Mouse (Mus musculus): Measurements from ENCODE around the gene Nhp2. TPM values are rescaled to one million over a fixed set of nuclear protein-coding genes. Genes with fewer than 3 reads are reported as not detected.

Gene Nhp2
- polyA plus RNA-seq, 1 experiment = 34.3 TPM

DNA sequence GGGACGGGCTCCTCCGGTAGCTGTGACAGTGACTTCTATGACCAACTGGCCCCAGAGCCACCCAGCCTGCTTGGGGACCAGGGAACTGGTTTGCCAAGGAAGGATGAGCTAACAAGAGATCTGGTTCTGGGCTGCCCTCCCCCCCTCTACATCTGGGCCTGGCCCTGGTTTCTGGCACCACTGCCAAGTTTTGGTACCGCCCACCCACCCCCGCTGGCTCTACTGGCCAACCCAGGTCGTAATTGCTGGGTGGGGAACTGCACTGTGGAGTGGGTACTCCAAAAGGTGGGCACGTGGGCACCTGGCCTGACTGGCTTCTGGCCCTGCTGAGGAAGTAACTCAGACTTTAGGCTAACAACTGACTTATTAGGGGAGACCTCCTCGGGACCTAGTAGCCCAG lies 21.2 kb downstream of the Nhp2 start:
- H3K4me1 ChIP-seq (ENCODE audit: control insufficient read depth, insufficient read depth, insufficient read length) = peaks cover 29% of the 10 kb centered on the region
- DNase-seq (ENCODE audit: low read depth in 1 of 2, low spot score in 2 of 2) = no peak
- 77% methylated on average over 7 of the region's 7 CpGs for WGBS
- H3K27ac ChIP-seq (ENCODE audit: insufficient read depth, low read length) = no peak overlapping the region
- H3K4me3 ChIP-seq (ENCODE audit: extremely low read depth, insufficient read depth, insufficient read length) = no peak overlapping the region
- TF ChIP-seq CTCF (IDR thresholded peaks at IDR 0.05; ENCODE audit: extremely low read depth, insufficient read depth, insufficient read length, insufficient replicate concordance) (no peak), POLR2A (IDR thresholded peaks at IDR 0.05; ENCODE audit: low read depth, low read length) (no peak)
- no peaks in the 10 kb centered on the region for H3K27me3 ChIP-seq (ENCODE audit: control insufficient read depth, insufficient read depth, low read length)
- peaks cover 6% of the 10 kb centered on the region for H3K36me3 ChIP-seq (ENCODE audit: control insufficient read depth, insufficient read depth, low read length)

DNA sequence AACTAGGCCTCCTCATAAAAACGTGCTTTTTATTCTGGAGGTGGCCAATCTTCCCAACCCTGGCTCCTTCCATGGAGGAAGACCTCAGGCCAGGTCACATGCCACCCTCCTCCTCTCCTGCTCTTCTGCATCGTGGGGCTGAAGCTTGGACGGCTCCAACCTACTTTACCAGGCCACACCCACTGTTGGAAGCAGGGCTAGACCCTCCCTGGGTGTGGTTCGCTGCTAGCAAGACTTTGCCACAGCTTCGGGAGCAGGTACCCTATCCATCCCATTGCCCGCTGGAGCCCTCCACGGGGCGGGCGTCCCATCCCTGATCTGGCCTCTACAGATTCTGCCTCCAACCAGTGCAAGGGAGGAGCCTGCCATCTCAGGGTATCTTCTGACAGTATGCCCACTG lies 23.7 kb downstream of the Nhp2 start:
- H3K4me1 ChIP-seq (ENCODE audit: control insufficient read depth, insufficient read depth, insufficient read length) = peaks cover 39% of the 10 kb centered on the region
- 70% methylated on average over 9 of the region's 9 CpGs for WGBS
- no peaks in the 10 kb centered on the region for H3K27me3 ChIP-seq (ENCODE audit: control insufficient read depth, insufficient read depth, low read length)
- H3K4me3 ChIP-seq (ENCODE audit: extremely low read depth, insufficient read depth, insufficient read length) = no peak overlapping the region
- DNase-seq (ENCODE audit: low read depth in 1 of 2, low spot score in 2 of 2) = no peak
- H3K36me3 ChIP-seq (ENCODE audit: control insufficient read depth, insufficient read depth, low read length) = peaks cover 6% of the 10 kb centered on the region
- no peak for TF ChIP-seq CTCF (IDR thresholded peaks at IDR 0.05; ENCODE audit: extremely low read depth, insufficient read depth, insufficient read length, insufficient replicate concordance)
- no peak overlapping the region for H3K27ac ChIP-seq (ENCODE audit: insufficient read depth, low read length)

- H3K27me3 ChIP-seq (ENCODE audit: control insufficient read depth, insufficient read depth, low read length) = no peaks in the 10 kb centered on the region
- H3K36me3 ChIP-seq (ENCODE audit: control insufficient read depth, insufficient read depth, low read length) = peaks cover 6% of the 10 kb centered on the region
- WGBS = 18% methylated on average over 15 of the region's 15 CpGs
- peaks cover 43% of the 10 kb centered on the region for H3K4me1 ChIP-seq (ENCODE audit: control insufficient read depth, insufficient read depth, insufficient read length)
- peak overlapping the region; percentile 40; the same call in 1 of the 2 replicates for H3K4me3 ChIP-seq (ENCODE audit: extremely low read depth, insufficient read depth, insufficient read length)
- peak in 1 of 2 experiments; percentile 33 for DNase-seq (ENCODE audit: low read depth in 1 of 2, low spot score in 2 of 2)
- H3K27ac ChIP-seq (ENCODE audit: insufficient read depth, low read length) = peak overlapping the region; percentile 91
- TF ChIP-seq CTCF (IDR thresholded peaks at IDR 0.05; ENCODE audit: extremely low read depth, insufficient read depth, insufficient read length, insufficient replicate concordance) (no peak), POLR2A (IDR thresholded peaks at IDR 0.05; ENCODE audit: low read depth, low read length) (no peak)
Measured at GRCm38 (mm10) chr11:51643761-51644160, 24.2 kb downstream of the Nhp2 start.

GRCm38 (mm10) chr11:51644217-51644616 lies 24.7 kb downstream of the Nhp2 start:
- Histone ChIP-seq H3K36me3 (ENCODE audit: control insufficient read depth, insufficient read depth, low read length) (peaks cover 6% of the 10 kb centered on the region), H3K4me1 (ENCODE audit: control insufficient read depth, insufficient read depth, insufficient read length) (peaks cover 47% of the 10 kb centered on the region), H3K4me3 (ENCODE audit: extremely low read depth, insufficient read depth, insufficient read length) (peak overlapping the region; percentile 40; the same call in 1 of the 2 replicates), H3K27ac (ENCODE audit: insufficient read depth, low read length) (peak overlapping the region; percentile 91), H3K27me3 (ENCODE audit: control insufficient read depth, insufficient read depth, low read length) (no peaks in the 10 kb centered on the region)
- peak; percentile 76 to 82 for DNase-seq (ENCODE audit: low read depth in 1 of 2, low spot score in 2 of 2)
- no peak for TF ChIP-seq CTCF (IDR thresholded peaks at IDR 0.05; ENCODE audit: extremely low read depth, insufficient read depth, insufficient read length, insufficient replicate concordance)
- TF ChIP-seq POLR2A (IDR thresholded peaks at IDR 0.05; ENCODE audit: low read depth, low read length) = no peak
- WGBS = 10% methylated on average over 16 of the region's 16 CpGs

GRCm38 (mm10) chr11:51645293-51645692 lies 25.8 kb downstream of the Nhp2 start:
- DNase-seq (ENCODE audit: low read depth in 1 of 2, low spot score in 2 of 2) = no peak
- H3K4me1 ChIP-seq (ENCODE audit: control insufficient read depth, insufficient read depth, insufficient read length) = peaks cover 51% of the 10 kb centered on the region
- H3K27ac ChIP-seq (ENCODE audit: insufficient read depth, low read length) = 0 out of 2 replicates have a peak overlapping the region, but pooled peaks have one; percentile 87
- 87% methylated on average over 13 of the region's 13 CpGs for WGBS
- H3K4me3 ChIP-seq (ENCODE audit: extremely low read depth, insufficient read depth, insufficient read length) = no peak overlapping the region
- no peaks in the 10 kb centered on the region for H3K27me3 ChIP-seq (ENCODE audit: control insufficient read depth, insufficient read depth, low read length)
- TF ChIP-seq CTCF (IDR thresholded peaks at IDR 0.05; ENCODE audit: extremely low read depth, insufficient read depth, insufficient read length, insufficient replicate concordance) (no peak), POLR2A (IDR thresholded peaks at IDR 0.05; ENCODE audit: low read depth, low read length) (no peak)
- peaks cover 6% of the 10 kb centered on the region for H3K36me3 ChIP-seq (ENCODE audit: control insufficient read depth, insufficient read depth, low read length)

DNA sequence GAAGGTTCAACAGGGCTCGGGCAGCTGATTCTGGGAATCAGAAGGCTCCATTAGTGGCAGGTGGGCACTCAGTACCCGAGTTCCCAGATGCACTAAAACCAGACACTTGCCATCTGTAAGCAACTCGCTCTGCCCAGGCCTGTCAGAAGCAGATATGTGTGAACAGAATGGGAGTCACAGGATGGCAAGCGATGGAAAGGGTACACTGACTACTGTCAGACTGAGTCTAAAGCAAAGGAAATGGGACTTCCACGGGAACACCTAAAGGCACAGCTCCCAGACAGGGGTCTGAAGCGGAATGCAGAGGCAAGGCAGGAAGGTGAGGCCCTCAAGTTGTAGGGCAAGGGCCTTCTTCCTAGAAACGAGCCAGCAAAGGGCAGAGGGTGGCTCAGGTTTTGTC lies 26.7 kb downstream of the Nhp2 start:
- Histone ChIP-seq H3K27ac (ENCODE audit: insufficient read depth, low read length) (peak overlapping the region; percentile 67), H3K27me3 (ENCODE audit: control insufficient read depth, insufficient read depth, low read length) (no peaks in the 10 kb centered on the region), H3K36me3 (ENCODE audit: control insufficient read depth, insufficient read depth, low read length) (peaks cover 6% of the 10 kb centered on the region), H3K4me3 (ENCODE audit: extremely low read depth, insufficient read depth, insufficient read length) (no peak overlapping the region), H3K4me1 (ENCODE audit: control insufficient read depth, insufficient read depth, insufficient read length) (peaks cover 51% of the 10 kb centered on the region)
- 72% methylated on average over 7 of the region's 7 CpGs for WGBS
- TF ChIP-seq CTCF (IDR thresholded peaks at IDR 0.05; ENCODE audit: extremely low read depth, insufficient read depth, insufficient read length, insufficient replicate concordance) (no peak), POLR2A (IDR thresholded peaks at IDR 0.05; ENCODE audit: low read depth, low read length) (no peak)
- DNase-seq (ENCODE audit: low read depth in 1 of 2, low spot score in 2 of 2) = no peak

DNA sequence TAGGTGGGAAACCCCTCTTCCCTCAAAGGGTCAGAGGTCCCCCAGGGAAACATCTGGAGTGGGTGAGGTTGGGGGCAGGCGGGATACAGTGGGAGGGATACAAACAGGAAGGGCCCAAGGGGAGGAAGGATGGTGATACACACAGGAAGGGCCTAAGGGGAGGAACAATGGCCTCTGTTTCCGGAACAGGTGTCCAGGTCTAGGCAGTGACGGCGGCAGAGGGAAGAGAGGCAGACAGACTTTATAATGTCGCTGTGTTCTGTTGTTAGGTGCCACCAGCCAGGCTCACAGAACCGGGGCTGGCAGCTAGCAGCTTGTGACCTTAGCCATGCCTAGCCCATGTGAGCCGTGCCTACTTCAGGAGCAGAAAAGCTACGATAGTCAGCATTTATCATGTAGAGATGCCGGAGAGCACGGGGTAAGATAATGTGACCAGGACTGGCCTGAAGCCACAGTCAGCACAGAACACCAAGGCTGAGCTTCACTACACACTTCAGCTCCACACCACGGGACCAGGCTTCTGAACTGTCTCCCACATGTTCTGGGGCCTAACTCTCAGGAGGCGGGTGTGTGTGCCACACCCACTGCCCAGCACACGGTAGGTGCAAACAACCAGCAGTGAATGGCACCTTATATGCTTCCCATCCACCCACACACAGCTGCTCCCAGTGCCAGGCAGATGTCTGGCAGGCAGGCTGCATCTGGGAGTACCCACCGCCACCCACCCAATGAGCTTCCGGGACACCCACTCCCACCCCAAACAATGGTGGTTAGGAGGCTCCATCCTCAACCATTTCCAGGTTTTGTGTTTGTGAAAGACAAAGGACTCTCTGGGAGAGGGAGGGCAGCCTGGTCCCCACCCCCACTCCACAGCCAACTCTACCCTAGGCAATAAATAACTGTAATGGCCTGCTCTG lies 27.5 kb downstream of the Nhp2 start:
- peak in 1 of 2 experiments; percentile 21 for DNase-seq (ENCODE audit: low read depth in 1 of 2, low spot score in 2 of 2)
- WGBS = 35% methylated on average over 15 of the region's 15 CpGs
- Histone ChIP-seq H3K4me1 (ENCODE audit: control insufficient read depth, insufficient read depth, insufficient read length) (peaks cover 51% of the 10 kb centered on the region), H3K27me3 (ENCODE audit: control insufficient read depth, insufficient read depth, low read length) (no peaks in the 10 kb centered on the region), H3K27ac (ENCODE audit: insufficient read depth, low read length) (peak overlapping the region; percentile 67), H3K36me3 (ENCODE audit: control insufficient read depth, insufficient read depth, low read length) (peaks cover 6% of the 10 kb centered on the region), H3K4me3 (ENCODE audit: extremely low read depth, insufficient read depth, insufficient read length) (0 out of 2 replicates have a peak overlapping the region, but pooled peaks have one; percentile 0)
- TF ChIP-seq CTCF (IDR thresholded peaks at IDR 0.05; ENCODE audit: extremely low read depth, insufficient read depth, insufficient read length, insufficient replicate concordance) (no peak), POLR2A (IDR thresholded peaks at IDR 0.05; ENCODE audit: low read depth, low read length) (no peak)

Measured in spleen, adult 2 months (tissue).